Mouse (Mus musculus) CH12.LX (cell line): ENCODE results near the gene Zmynd15.

Source experiments
- BHLHE40 ChIP-seq: IDR thresholded peaks from 2 replicates; pipeline ENCODE4 v1.6.1; 2011; ENCODE audit warnings: mild to moderate bottlenecking, low read depth, low read length, improper control_type of control experiment
- CTCF ChIP-seq, 2 experiments: IDR thresholded peaks in 1 of 2; conservative IDR thresholded peaks in 1 of 2; 2 replicates each; pipeline ENCODE4 v1.5.1; 2011 to 2012; ENCODE audit warnings: low read depth in 2 of 2, low read length in 2 of 2, improper control_type of control experiment in 1 of 2, inconsistent platforms in 1 of 2, mild to moderate bottlenecking in 1 of 2, moderate library complexity in 1 of 2
- E2F4 ChIP-seq: IDR thresholded peaks from 2 replicates; pipeline ENCODE4 v1.6.1; 2011; ENCODE audit warnings: low read depth, low read length, improper control_type of control experiment; ENCODE audit not compliant: insufficient replicate concordance
- EP300 ChIP-seq: IDR thresholded peaks from 2 replicates; pipeline ENCODE4 v1.6.1; 2011; ENCODE audit warnings: low read length, improper control_type of control experiment
- MYC ChIP-seq: IDR thresholded peaks from 2 replicates; pipeline ENCODE4 v1.6.1; 2011; ENCODE audit warnings: low read depth, mild to moderate bottlenecking, improper control_type of control experiment, low read length
- POLR2A ChIP-seq: IDR thresholded peaks from 2 replicates; pipeline ENCODE4 v1.6.1; 2011; ENCODE audit warnings: low read depth, mild to moderate bottlenecking, improper control_type of control experiment, low read length
- USF1 ChIP-seq: IDR thresholded peaks from 2 replicates; pipeline ENCODE4 v1.6.1; 2014; ENCODE audit warnings: low read depth, mild to moderate bottlenecking, inconsistent platforms, low read length, improper control_type of control experiment
- ZNF384 ChIP-seq: IDR thresholded peaks from 2 replicates; pipeline ENCODE4 v1.6.1; 2012; ENCODE audit warnings: low read depth, low read length, improper control_type of control experiment, inconsistent platforms

GRCm38 (mm10) chr11:70441882-70442281 lies 17.4 kb upstream of the Zmynd15 start:
- TF ChIP-seq CTCF (conservative IDR thresholded peaks at IDR 0.05 in 1 of 2, IDR thresholded peaks at IDR 0.05 in 1 of 2; ENCODE audit: low read depth in 2 of 2, low read length in 2 of 2) = no peak
- TF ChIP-seq EP300 = no peak
- TF ChIP-seq E2F4 = no peak
- TF ChIP-seq ZNF384 = no peak
- no peak for TF ChIP-seq POLR2A
- no peak for TF ChIP-seq USF1
- TF ChIP-seq BHLHE40 = no peak
- no peak for TF ChIP-seq MYC
